Mouse (Mus musculus) cerebellum, adult 11-12 months (tissue): ENCODE data around the gene 1700001C19Rik.
A peak's percentile ranks its signal among the peaks of the same experiment; 100 is the strongest.

Experiments used
- DNase-seq: peaks from one replicate; pipeline ENCODE4 v3.0.0; 2022

The 1700001C19Rik gene

DNA sequence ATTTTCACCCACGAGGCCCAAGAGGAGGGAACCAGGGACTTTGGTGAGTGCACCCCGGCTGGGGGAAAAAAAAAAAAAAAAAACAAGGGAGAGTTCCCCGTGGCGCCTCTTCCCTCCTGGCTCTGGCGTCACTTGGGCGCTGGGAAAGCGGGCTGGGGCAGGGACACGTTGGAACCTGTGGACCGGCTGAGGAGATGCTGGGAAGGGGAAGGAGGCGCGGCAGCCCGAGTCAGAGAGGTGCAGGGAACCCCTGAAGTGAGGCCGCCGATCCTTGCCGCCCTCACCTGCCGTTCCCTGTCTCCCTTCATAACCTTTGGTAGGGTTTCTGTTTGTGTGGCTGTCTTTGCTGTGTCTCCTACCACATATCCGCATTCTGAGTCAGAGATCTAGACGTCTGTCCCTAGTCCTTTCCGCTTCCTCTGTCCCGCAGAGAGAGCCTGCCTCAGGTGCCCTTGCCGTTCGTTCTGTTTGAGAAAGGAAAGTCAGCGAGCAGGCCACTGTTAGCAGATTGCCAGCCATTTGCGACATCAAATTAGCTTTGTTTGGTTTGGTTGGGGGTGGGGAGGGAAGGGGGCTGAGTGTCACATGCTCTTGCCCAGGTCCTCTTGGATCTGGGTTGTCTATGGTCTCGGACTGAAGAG, at the start of gene 1700001C19Rik:
1700001C19Rik (minus strand) TSS at position 470 of the 641 bp plus-strand sequence.
- no peak for DNase-seq

DNA sequence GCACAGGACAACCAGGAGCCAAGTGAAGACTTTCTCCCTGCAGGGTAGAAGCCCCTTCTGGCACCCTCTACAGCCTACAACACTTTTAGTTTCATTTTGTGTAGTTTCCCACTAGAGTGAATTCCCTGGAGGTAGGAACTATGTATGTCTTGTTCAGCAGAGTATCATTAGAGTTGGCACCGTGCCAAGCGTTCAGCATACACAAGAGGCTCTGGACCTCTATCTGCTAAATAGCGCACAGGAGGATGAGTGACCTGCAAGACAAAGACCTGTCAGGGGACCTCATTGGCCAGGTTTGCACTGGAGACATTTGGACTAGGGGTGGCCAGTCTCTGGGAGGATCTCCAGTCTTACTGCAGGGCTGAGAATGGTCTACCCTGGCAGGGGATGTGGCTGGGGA, 48.6 kb upstream of the 1700001C19Rik start:
- DNase-seq, result no peak

DNA sequence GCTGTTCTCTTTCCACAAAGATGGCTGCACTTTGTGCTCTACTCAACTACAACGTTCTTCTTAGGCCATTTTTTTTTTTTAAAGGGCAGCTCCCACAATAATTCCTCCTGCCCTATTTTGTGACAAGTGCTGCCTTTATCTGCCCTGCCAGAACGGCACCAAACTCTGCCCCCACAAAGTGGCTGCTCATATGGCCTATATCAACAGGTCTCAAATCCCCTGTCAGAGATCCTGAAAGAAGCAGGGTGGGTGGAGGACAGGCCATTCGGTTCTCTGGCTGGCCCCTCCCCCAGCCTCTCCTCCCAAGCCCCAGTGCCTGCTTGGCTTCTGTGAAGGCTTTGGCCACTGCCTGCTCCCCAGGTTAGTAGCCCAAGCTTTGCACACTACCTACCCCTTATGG, 47.8 kb upstream of the 1700001C19Rik start:
- no peak for DNase-seq

DNA sequence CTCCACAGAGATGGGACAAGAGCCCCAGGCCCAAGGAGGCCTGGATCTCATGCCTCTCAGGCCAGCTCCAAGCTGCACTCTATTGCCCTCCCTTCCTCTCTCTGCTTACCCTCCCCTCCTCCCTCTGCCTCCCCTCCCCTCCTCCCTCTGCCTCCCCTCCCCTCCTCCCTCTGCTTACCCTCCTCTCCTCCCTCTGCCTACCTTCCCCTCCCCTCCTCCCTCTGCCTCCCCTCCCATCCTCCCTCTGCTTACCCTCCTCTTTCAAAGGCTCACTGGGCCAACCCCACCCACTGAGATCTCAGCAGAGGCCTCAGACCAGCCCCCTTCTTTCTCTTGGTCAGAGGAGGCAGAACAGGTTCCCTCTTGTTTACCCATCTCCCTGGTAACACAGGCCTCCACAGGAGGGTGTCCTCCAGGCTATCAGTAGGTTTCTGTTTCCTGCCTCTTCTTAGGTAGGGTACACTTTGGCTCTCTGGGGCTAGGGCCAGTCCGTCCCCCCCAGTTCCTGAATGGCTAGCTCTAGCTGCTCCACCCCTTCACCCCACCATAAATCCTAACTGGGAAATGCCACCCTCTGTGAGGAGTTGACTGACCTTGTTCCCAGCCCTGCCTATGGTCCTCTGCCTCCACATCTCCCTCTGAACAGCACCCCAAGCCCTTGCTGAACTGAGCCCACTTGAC, 47.2 kb upstream of the 1700001C19Rik start:
- DNase-seq, result no peak

DNA sequence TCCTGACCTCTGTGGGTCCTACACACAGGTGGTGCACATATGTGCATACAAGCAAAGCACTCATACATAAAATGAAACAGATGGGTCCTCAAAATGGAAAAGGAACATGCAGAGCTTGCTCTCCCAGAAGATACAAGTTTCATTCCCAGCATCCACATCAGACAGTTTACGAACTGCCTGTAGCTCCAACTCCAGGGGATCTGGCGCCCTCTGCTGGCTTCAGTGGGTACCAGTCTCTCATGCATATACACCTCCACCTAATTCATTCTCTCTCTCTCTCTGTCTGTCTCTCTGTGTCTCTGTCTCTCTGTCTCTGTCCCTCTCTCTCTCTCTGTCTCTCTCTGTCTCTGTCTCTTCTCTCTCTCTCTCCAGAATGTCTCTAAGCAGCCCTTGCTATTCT, 45.2 kb upstream of the 1700001C19Rik start:
- no peak for DNase-seq

DNA sequence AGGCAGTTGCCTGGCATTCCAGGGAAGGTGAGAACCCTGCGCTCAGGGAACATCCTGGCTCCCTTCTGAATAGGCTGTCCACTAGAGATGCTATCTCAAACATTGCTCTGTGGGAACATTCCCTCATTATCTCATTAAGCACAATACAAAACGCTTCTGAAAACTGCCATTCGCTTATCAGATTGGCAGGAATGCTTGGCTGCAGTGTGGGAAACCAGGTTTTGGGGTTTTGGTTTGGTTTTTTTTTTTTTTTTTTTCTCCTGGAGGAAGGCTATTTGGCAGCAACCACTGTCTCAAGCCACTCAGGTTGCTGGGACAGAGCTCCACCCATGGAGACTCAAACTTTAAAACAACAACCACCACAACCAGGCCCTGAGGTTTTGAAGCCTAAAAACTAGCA, 42.7 kb upstream of the 1700001C19Rik start:
- DNase-seq, result no peak

DNA sequence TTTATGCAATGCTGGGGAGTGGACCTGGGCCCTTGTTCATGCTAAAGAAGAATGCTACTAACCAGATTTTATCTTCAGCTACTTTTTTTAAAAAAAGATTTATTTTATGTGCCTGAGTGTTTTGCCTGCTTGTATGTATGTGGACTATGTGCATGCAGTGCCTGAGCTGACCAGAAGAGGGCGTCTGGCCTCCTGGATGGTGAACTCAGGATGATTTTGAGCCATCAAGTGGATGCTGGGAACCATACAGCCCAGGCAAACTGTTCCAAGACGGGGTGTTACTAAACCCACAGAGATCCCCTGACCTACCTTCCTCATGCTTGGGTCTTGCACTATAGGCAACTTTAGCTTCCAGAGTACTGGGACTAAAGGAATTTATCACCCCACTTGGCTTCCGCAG, 38.5 kb upstream of the 1700001C19Rik start:
- DNase-seq, result no peak

DNA sequence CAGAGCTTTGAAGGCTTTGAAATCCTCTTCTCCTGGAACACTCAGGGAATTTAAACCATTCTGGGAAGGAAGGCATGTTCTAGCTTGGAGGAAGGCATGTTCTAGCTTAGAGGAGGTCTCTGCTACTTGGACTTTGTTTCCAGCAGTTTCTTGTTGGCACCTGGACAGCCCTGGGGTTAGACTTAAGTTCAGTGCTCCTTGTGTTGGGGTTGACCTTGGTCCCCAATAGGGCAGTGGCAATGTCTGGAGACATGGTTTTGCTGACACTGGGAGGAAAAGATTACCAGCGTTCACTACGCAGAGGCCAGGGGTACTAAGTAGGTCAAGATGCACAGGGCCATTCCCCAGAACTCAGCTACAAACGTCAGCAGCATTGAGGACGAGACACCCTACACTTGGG, 38.0 kb upstream of the 1700001C19Rik start:
- no peak for DNase-seq

- DNase-seq, result no peak
These were observed 37.1 kb upstream of the 1700001C19Rik start for GRCm38 (mm10) chr17:47474250-47474649.

DNA sequence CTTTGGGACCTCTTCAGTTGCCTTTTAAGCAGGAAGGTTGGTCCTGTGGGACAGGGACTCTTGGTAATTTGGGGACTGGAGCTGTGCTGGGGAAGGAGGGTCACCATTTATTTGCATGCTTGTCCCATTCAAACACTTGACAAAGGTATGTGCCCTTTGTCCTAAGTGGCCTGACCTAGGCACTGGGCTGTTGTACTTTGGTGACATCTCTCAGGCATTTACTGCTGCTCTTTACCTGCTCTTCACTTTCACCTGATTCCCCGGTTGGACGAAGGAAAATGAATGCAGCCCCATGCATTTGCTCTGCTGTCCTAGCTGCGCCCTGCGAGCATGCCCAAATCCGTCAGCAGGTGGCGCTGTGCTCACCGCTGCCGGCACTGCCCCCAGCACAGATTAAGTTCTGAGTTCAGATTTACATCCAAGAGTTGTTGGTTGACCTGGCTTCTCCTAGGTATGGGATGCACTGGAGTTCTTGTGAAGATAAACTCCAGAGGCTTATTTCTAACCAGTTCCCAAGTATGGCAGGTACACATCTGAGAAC, 36.3 kb upstream of the 1700001C19Rik start:
- DNase-seq, result no peak

DNA sequence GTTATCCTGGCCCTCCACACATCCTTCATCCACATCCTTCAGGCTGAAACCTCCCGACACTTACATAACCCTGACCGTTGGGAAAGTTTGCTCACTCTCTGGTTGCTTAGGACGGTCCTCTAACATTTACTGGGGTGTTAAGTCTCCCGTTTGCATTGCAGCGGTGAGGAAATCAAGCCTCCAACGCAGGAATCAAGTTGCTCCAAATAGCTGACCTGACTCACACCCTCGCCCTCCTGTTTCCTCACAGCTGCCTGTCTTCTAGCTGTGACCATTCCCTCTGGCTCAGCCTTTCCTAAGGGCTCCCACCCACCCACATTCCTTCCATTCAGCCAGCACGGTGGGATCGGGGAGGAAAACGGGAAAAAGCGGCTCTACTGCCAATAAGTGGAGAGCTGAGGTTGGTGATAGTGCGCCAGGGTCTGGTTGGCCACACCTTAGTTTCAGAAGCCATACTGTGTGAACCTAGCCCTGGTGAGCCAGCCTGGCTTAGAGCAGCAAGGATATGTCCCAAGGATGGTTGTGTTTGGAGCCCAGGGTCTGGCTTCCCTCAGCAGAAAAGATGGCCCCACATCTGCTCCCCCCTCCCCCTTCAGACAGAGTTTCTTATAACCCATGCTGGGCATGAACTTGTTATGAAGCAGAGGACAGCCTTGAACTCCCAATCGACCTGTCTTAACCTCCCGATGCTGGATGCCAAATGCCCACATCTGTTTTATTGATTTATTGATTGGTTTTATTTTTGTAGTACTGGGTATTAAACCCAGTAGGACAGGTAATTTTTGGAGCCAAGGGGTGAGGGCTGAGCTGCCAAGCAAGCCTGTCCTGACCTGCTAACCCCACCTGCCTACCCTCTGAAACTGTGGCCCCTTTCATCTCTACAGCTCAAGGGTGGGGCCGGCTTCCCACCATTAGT, 35.5 kb upstream of the 1700001C19Rik start:
- no peak for DNase-seq

GRCm38 (mm10) chr17:47470686-47471085, 33.5 kb upstream of the 1700001C19Rik start:
- peak; percentile 85 for DNase-seq

GRCm38 (mm10) chr17:47470121-47470520, 32.9 kb upstream of the 1700001C19Rik start:
- peak; percentile 86 for DNase-seq

DNA sequence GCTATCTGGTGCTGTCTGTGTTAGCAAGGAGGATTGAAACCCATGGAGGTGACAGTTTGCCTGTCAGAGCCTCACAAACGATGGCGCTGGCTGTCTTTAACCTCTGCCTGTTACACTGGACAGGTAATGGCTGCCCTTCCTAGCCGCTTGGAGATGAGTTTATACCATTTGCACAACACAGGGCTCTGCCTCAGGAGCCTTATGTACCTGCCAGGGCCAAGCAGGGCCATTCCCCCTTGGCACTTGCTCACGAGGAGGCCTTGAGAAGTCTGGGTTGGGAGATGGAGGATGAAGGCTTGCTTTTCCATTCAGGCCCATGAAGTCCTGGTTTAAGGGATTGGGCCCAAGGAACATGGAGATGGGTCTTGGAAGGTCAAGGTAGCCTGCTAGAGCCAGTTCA, 32.5 kb upstream of the 1700001C19Rik start:
- DNase-seq, result peak; percentile 51

DNA sequence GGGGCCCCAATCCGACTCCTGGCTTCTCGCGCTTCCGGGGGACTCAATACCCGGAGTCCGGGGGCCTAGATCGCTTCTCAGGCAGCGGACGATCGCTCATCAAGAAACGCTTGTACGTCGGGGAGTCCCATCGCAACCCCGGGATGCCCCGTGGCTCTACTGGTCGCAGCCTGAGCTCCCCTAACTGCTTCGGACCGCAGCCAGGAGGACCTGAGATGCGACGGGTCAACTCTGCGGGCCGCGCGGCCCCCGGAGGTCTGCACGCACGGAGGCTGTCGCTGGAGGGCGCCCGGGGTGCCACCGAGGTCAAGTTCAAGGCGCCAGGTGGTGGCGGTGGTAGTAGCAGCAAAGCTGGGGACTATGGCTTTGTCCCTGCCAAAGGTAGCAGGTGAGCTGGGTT, 31.3 kb upstream of the 1700001C19Rik start:
- peak; percentile 28 for DNase-seq

- DNase-seq, result peak; percentile 29
These were observed 30.9 kb upstream of the 1700001C19Rik start for GRCm38 (mm10) chr17:47468063-47468462.

- DNase-seq, result no peak
These were observed 30.5 kb upstream of the 1700001C19Rik start for GRCm38 (mm10) chr17:47467659-47468058.

DNA sequence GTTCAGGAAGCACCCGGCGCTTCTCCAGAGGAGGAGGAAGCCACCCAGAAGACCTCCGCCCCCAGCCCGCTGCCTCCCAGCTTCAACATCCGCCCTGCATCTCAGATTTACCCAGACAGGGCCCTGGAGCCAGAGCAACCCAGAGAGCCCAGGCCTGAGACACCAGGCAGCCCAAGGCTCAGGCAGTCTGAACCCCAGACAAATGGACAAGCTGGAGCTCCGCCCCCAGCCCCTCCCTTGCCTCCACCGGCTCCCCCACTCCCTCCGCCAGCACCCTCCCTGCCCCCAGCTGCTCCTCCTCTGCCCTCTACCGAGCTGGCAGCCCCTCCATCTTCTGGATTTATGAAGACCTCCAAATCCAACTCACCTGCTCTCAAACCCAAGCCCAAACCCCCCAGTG, 29.1 kb upstream of the 1700001C19Rik start:
- no peak for DNase-seq

GRCm38 (mm10) chr17:47465016-47465415, 27.8 kb upstream of the 1700001C19Rik start:
- DNase-seq, result no peak

DNA sequence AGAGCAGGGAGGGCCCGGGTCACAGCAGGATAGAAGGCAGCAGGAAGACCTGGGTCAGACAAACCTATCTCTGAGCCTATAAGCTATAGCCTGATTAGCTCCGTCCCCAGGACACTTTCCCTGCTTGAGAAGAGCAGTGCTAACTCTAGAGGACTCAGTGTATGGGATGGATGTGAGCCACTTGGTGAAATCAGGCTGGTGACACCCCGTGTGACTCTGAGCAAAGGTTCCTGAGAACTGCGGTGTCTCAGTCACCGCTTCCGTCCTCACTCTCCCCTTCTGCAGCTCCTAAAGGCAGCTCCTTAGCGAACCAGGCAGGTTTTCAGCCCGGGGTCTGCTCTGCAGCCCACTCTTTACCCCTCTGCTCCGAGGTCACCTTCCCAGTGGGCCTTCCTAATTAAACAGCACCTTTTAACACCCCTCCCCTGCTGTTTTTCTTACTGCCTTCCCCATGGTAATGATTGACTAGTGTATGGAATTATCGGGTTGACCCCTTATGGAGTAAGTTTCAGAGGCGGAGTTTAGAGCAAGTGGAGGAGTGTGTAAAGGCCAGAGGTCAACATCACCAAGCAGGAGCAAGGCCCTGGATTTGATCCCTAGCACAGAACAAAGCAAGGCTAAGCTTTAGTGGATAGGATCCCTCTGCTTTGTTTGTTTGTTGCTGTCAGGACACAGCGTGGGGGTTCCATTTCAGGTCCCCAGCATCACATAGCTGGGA, 27.2 kb upstream of the 1700001C19Rik start:
- DNase-seq, result no peak

- DNase-seq, result no peak
These were observed 25.7 kb upstream of the 1700001C19Rik start for GRCm38 (mm10) chr17:47462728-47463388.

DNA sequence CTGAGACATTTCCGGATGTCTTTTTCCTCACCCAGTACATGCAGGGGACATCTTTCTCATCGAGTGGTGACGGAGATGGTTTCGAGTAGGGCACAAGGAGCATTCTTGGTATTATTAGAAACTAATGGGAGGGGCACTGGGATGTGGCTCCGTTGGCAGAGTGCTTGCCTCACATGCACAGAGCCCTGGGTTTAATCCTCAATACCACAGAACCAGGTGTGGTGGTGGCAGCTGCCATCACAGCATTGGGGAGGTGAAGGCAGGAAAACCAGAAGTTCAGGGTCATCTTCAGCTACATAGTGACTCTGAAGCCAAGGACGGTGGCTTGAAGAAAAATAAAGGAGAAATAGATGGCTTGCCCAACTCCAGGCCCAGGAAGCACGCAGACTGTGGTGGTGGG, 25.0 kb upstream of the 1700001C19Rik start:
- no peak for DNase-seq
